Mouse (Mus musculus) myocyte (in vitro differentiated cells): ENCODE measurements at regions not wholly inside any gene's neighbourhood (a gene's known extent, or its start where the extent isn't known, plus 50 kb on each side); places are given as distances from the start of the nearest gene placed in this dataset.

Experiments
- H3K27me3 ChIP-seq: one replicate; pipeline ENCODE4 v1.6.1; 2011; ENCODE audit not compliant: control insufficient read depth, insufficient read depth, insufficient read length
- H3K36me3 ChIP-seq: one replicate; pipeline ENCODE4 v1.6.1; 2011; ENCODE audit not compliant: control insufficient read depth, insufficient read depth
- H3K4me2 ChIP-seq: one replicate; pipeline ENCODE4 v1.6.1; 2011; ENCODE audit warnings: low read depth, control low read depth
- H3K4me3 ChIP-seq: one replicate; pipeline ENCODE4 v1.5.1; 2011; ENCODE audit warnings: mild to moderate bottlenecking, control low read depth, moderate library complexity
- H3K79me2 ChIP-seq: one replicate; pipeline ENCODE4 v1.6.1; 2011; ENCODE audit not compliant: control insufficient read depth, insufficient read depth
- H3ac ChIP-seq: one replicate; pipeline ENCODE4 v1.6.1; 2011; ENCODE audit not compliant: control insufficient read depth, insufficient read length
- CEBPB ChIP-seq: IDR thresholded peaks from 2 replicates; pipeline ENCODE4 v1.6.1; 2011; ENCODE audit warnings: mild to moderate bottlenecking, moderate library complexity; ENCODE audit not compliant: poor library complexity, insufficient read depth, severe bottlenecking
- E2F4 ChIP-seq: IDR thresholded peaks from one replicate; pipeline ENCODE4 v1.6.1; 2011; ENCODE audit warnings: mild to moderate bottlenecking, control low read depth, moderate library complexity; ENCODE audit not compliant: insufficient read depth
- MAX ChIP-seq: IDR thresholded peaks from one replicate; pipeline ENCODE4 v1.6.1; 2011; ENCODE audit warnings: low read depth, mild to moderate bottlenecking, control low read depth
- MYOD1 ChIP-seq, 3 experiments: IDR thresholded peaks; one replicate each; pipeline ENCODE4 v1.6.1; 2011; ENCODE audit warnings: control low read depth in 2 of 3, low read depth in 2 of 3, mild to moderate bottlenecking in 2 of 3, moderate library complexity in 1 of 3; ENCODE audit not compliant: insufficient read length in 2 of 3, control insufficient read depth in 1 of 3
- MYOG ChIP-seq, 3 experiments: IDR thresholded peaks; one replicate each; pipeline ENCODE4 v1.6.1; 2011; ENCODE audit warnings: control low read depth in 2 of 3, low read depth in 2 of 3, mild to moderate bottlenecking in 2 of 3; ENCODE audit not compliant: insufficient read length in 2 of 3, control insufficient read depth in 1 of 3, insufficient read depth in 1 of 3
- POLR2A ChIP-seq: IDR thresholded peaks from one replicate; pipeline ENCODE4 v1.6.1; 2011; ENCODE audit warnings: low read depth, mild to moderate bottlenecking, control low read depth, moderate library complexity; ENCODE audit not compliant: insufficient read length
- POLR2AphosphoS2 ChIP-seq: IDR thresholded peaks from one replicate; pipeline ENCODE4 v1.6.1; 2011; ENCODE audit warnings: low read depth, control low read depth; ENCODE audit not compliant: insufficient read length
- REST ChIP-seq: IDR thresholded peaks from one replicate; pipeline ENCODE4 v1.6.1; 2011; ENCODE audit warnings: mild to moderate bottlenecking, control low read depth, moderate library complexity; ENCODE audit not compliant: insufficient read depth, insufficient read length
- SRF ChIP-seq: IDR thresholded peaks from one replicate; pipeline ENCODE4 v1.6.1; 2011; ENCODE audit warnings: low read depth; ENCODE audit not compliant: control insufficient read depth, insufficient read length
- TCF12 ChIP-seq: IDR thresholded peaks from one replicate; pipeline ENCODE4 v1.6.1; 2011; ENCODE audit warnings: mild to moderate bottlenecking, control low read depth; ENCODE audit not compliant: poor library complexity, insufficient read depth, severe bottlenecking
- TCF3 ChIP-seq: IDR thresholded peaks from one replicate; pipeline ENCODE4 v1.6.1; 2011; ENCODE audit warnings: low read depth, control low read depth; ENCODE audit not compliant: insufficient read length
- USF1 ChIP-seq: IDR thresholded peaks from one replicate; pipeline ENCODE4 v1.6.1; 2011; ENCODE audit warnings: low read depth, mild to moderate bottlenecking, control low read depth, moderate library complexity

GRCm38 (mm10) chr7:118042914-118043313, 73.1 kb downstream of the Rps15a start:
- TF ChIP-seq USF1 (no peak), MAX (no peak), CEBPB (no peak), MYOG (IDR thresholded peaks at IDR 0.05; ENCODE audit: control insufficient read depth in 1 of 3, insufficient read depth in 1 of 3, insufficient read length in 2 of 3, low read depth in 2 of 3) (no peak), POLR2A (no peak), MYOD1 (IDR thresholded peaks at IDR 0.05; ENCODE audit: control insufficient read depth in 1 of 3, insufficient read length in 2 of 3, low read depth in 2 of 3) (no peak), E2F4 (no peak), POLR2AphosphoS2 (no peak), TCF3 (no peak), REST (no peak), TCF12 (no peak), SRF (no peak)
- H3K4me3 ChIP-seq = no peak overlapping the region

GRCm38 (mm10) chr7:118039862-118040261, 76.1 kb downstream of the Rps15a start:
- Histone ChIP-seq H3K27me3 (no peaks in the 10 kb centered on the region), H3K4me3 (no peak overlapping the region)

More at GRCm38 (mm10) chr7:118042914-118043313, 73.1 kb downstream of the Rps15a start:
- Histone ChIP-seq H3ac (no peak overlapping the region), H3K27me3 (no peaks in the 10 kb centered on the region), H3K79me2 (no peaks in the 10 kb centered on the region), H3K4me2 (no peak overlapping the region), H3K36me3 (no peaks in the 10 kb centered on the region)

GRCm38 (mm10) chr7:118037062-118037461, 78.9 kb downstream of the Rps15a start:
- TF ChIP-seq E2F4 (no peak), MYOG (IDR thresholded peaks at IDR 0.05; ENCODE audit: control insufficient read depth in 1 of 3, insufficient read depth in 1 of 3, insufficient read length in 2 of 3, low read depth in 2 of 3) (no peak), USF1 (no peak), MAX (no peak), SRF (no peak), TCF12 (no peak), MYOD1 (IDR thresholded peaks at IDR 0.05; ENCODE audit: control insufficient read depth in 1 of 3, insufficient read length in 2 of 3, low read depth in 2 of 3) (no peak), POLR2AphosphoS2 (no peak), POLR2A (no peak), REST (no peak)
- Histone ChIP-seq H3K4me3 (no peak overlapping the region), H3K36me3 (no peaks in the 10 kb centered on the region), H3K27me3 (no peaks in the 10 kb centered on the region), H3K4me2 (no peak overlapping the region), H3K79me2 (no peaks in the 10 kb centered on the region), H3ac (no peak overlapping the region)

More at GRCm38 (mm10) chr7:118039862-118040261, 76.1 kb downstream of the Rps15a start:
- Histone ChIP-seq H3K79me2 (no peaks in the 10 kb centered on the region), H3K36me3 (no peaks in the 10 kb centered on the region), H3ac (no peak overlapping the region), H3K4me2 (no peak overlapping the region)
- no peak for TF ChIP-seq TCF3
- TF ChIP-seq TCF12 = no peak
- no peak for TF ChIP-seq SRF
- no peak for TF ChIP-seq E2F4
- TF ChIP-seq MYOG (IDR thresholded peaks at IDR 0.05; ENCODE audit: control insufficient read depth in 1 of 3, insufficient read depth in 1 of 3, insufficient read length in 2 of 3, low read depth in 2 of 3) = no peak
- TF ChIP-seq REST = no peak
- TF ChIP-seq MYOD1 (IDR thresholded peaks at IDR 0.05; ENCODE audit: control insufficient read depth in 1 of 3, insufficient read length in 2 of 3, low read depth in 2 of 3) = no peak
- no peak for TF ChIP-seq CEBPB
- no peak for TF ChIP-seq POLR2A

- Histone ChIP-seq H3K36me3 (no peaks in the 10 kb centered on the region), H3K27me3 (no peaks in the 10 kb centered on the region), H3K4me3 (no peak overlapping the region), H3K79me2 (no peaks in the 10 kb centered on the region), H3ac (no peak overlapping the region), H3K4me2 (no peak overlapping the region)
- TF ChIP-seq MYOG (IDR thresholded peaks at IDR 0.05; ENCODE audit: control insufficient read depth in 1 of 3, insufficient read depth in 1 of 3, insufficient read length in 2 of 3, low read depth in 2 of 3) (no peak), USF1 (no peak), POLR2AphosphoS2 (no peak), TCF3 (no peak), SRF (no peak), MAX (no peak), MYOD1 (IDR thresholded peaks at IDR 0.05; ENCODE audit: control insufficient read depth in 1 of 3, insufficient read length in 2 of 3, low read depth in 2 of 3) (no peak), TCF12 (no peak), CEBPB (no peak), E2F4 (no peak), REST (no peak), POLR2A (no peak)
These were observed 89.9 kb downstream of the Rps15a start for GRCm38 (mm10) chr7:118026106-118026526.

DNA sequence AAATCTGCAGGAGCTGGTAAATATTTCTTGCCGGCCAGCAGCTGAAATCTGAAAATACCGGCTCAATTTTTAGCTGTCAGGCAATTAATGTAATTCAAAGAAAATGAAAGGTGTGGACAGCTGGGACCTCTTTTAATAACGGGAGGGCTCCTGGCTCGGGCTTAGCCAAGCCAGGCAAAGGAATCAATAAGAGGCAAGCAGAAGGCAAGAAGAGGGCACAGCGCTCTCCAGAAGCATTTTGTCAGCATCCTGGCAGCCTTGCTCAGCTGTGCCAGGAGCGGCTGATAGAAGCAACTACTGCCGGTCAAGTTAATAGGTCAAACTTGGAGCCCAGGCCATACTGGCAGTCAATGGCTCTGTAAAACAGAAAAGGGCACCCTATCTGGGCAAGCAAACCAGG, 111.4 kb downstream of the Rps15a start:
- no peaks in the 10 kb centered on the region for H3K27me3 ChIP-seq
- no peaks in the 10 kb centered on the region for H3K36me3 ChIP-seq
- no peak overlapping the region for H3ac ChIP-seq
- no peak overlapping the region for H3K4me2 ChIP-seq
- H3K4me3 ChIP-seq = no peak overlapping the region
- TF ChIP-seq CEBPB (no peak), USF1 (no peak), MYOD1 (IDR thresholded peaks at IDR 0.05; ENCODE audit: control insufficient read depth in 1 of 3, insufficient read length in 2 of 3, low read depth in 2 of 3) (no peak), MYOG (IDR thresholded peaks at IDR 0.05; ENCODE audit: control insufficient read depth in 1 of 3, insufficient read depth in 1 of 3, insufficient read length in 2 of 3, low read depth in 2 of 3) (no peak), E2F4 (no peak), POLR2A (no peak), SRF (no peak), TCF12 (no peak), MAX (no peak), POLR2AphosphoS2 (no peak), TCF3 (no peak), REST (no peak)
- no peaks in the 10 kb centered on the region for H3K79me2 ChIP-seq
